Mouse (Mus musculus) MEL (cell line): ENCODE measurements at regions not wholly inside any gene's neighbourhood (a gene's known extent, or its start where the extent isn't known, plus 50 kb on each side); places are given as distances from the start of the nearest gene placed in this dataset.
"Not testable (repeated sequence)": the region's sequence is repeated elsewhere in the genome, so short reads cannot be mapped to it uniquely, and the experiment has no call there.

ENCODE experiments used
- CTCF ChIP-seq, 3 experiments: IDR thresholded peaks in 2 of 3; conservative IDR thresholded peaks in 1 of 3; 2 replicates each; pipeline ENCODE4 v1.5.1; 2011 to 2012; ENCODE audit warnings: low read length in 3 of 3, low read depth in 2 of 3, mild to moderate bottlenecking in 2 of 3, improper control_type of control experiment in 1 of 3, inconsistent platforms in 1 of 3, mixed read lengths in 1 of 3, moderate library complexity in 1 of 3; ENCODE audit not compliant: control insufficient read depth in 1 of 3, insufficient read depth in 1 of 3, poor library complexity in 1 of 3, severe bottlenecking in 1 of 3
- ELF1 ChIP-seq: IDR thresholded peaks from 2 replicates; pipeline ENCODE4 v1.6.1; 2014; ENCODE audit warnings: low read depth, mild to moderate bottlenecking, inconsistent platforms, low read length, improper control_type of control experiment, moderate library complexity
- MAX ChIP-seq: IDR thresholded peaks from 2 replicates; pipeline ENCODE4 v1.6.1; 2011; ENCODE audit warnings: low read length, improper control_type of control experiment

DNA sequence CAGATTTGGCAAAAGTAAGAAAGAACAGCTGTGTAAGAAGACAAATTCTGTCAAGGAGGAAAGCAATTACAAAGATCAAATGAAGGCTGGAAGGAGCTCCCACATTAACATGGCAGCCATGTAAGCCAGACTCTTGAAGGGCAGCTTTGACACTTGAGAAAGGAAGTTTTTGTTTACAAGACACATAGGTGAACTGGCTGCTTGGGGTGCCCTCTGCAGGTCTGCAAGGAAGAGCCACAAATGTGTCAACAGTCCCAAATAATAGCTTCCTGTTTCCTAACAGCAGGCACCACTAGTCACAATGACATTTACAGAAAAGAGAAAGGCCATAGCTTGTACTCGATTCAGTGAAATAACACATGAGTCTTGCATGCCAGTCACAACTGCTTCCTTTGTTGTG is 256.6 kb upstream of the Olfr1507 start:
- not testable (repeated sequence) for TF ChIP-seq ELF1; MAX; CTCF (IDR thresholded peaks at IDR 0.05 in 2 of 3, conservative IDR thresholded peaks at IDR 0.05 in 1 of 3; ENCODE audit: control insufficient read depth in 1 of 3, insufficient read depth in 1 of 3, low read depth in 2 of 3, low read length in 3 of 3, poor library complexity in 1 of 3, severe bottlenecking in 1 of 3)
